Mouse (Mus musculus): Measurements from ENCODE around the gene Zfp553. TPM values are rescaled to one million over a fixed set of nuclear protein-coding genes. Genes with fewer than 3 reads are reported as not detected.

The Zfp553 gene
- polyA plus RNA-seq, 1 experiment from 2014 or later, result 82.0 TPM

- Histone ChIP-seq H3K4me3 (no peak overlapping the region), H3K9me3 (no peaks in the 10 kb centered on the region), H3K4me2 (replicated peaks) (no peak overlapping the region), H3K27me3 (no peaks in the 10 kb centered on the region), H3K9ac (replicated peaks) (no peak overlapping the region), H3K4me1 (no peaks in the 10 kb centered on the region), H3K27ac (replicated peaks) (no peak overlapping the region), H3K36me3 (peaks cover 23% of the 10 kb centered on the region; the same call in 1 of the 2 replicates)
- 89% methylated on average over 6 of the region's 6 CpGs for WGBS
- ATAC-seq (ENCODE audit: low FRiP score, low read depth), result no peak
Observed at GRCm38 (mm10) chr7:127224616-127225015, 8.2 kb upstream of the Zfp553 start.

GRCm38 (mm10) chr7:127225147-127225995 is 7.5 kb upstream of the Zfp553 start:
- Histone ChIP-seq H3K27ac (replicated peaks) (no peak overlapping the region), H3K36me3 (peaks cover 26% of the 10 kb centered on the region; the same call in 1 of the 2 replicates), H3K9me3 (no peaks in the 10 kb centered on the region), H3K27me3 (no peaks in the 10 kb centered on the region), H3K4me1 (peaks cover 7% of the 10 kb centered on the region), H3K4me3 (no peak overlapping the region), H3K4me2 (replicated peaks) (no peak overlapping the region), H3K9ac (replicated peaks) (no peak overlapping the region)
- ATAC-seq (ENCODE audit: low FRiP score, low read depth), result no peak
- 91% methylated on average over 11 of the region's 11 CpGs for WGBS

- no peak for ATAC-seq (ENCODE audit: low FRiP score, low read depth)
- Histone ChIP-seq H3K4me2 (replicated peaks) (no peak overlapping the region), H3K9me3 (no peaks in the 10 kb centered on the region), H3K27ac (replicated peaks) (no peak overlapping the region), H3K4me3 (no peak overlapping the region), H3K9ac (replicated peaks) (no peak overlapping the region), H3K36me3 (peaks cover 28% of the 10 kb centered on the region; the same call in 1 of the 2 replicates), H3K27me3 (no peaks in the 10 kb centered on the region), H3K4me1 (peaks cover 21% of the 10 kb centered on the region)
- 68% methylated on average over 4 of the region's 4 CpGs for WGBS
Observed at GRCm38 (mm10) chr7:127228615-127229303, 4.1 kb upstream of the Zfp553 start.

DNA sequence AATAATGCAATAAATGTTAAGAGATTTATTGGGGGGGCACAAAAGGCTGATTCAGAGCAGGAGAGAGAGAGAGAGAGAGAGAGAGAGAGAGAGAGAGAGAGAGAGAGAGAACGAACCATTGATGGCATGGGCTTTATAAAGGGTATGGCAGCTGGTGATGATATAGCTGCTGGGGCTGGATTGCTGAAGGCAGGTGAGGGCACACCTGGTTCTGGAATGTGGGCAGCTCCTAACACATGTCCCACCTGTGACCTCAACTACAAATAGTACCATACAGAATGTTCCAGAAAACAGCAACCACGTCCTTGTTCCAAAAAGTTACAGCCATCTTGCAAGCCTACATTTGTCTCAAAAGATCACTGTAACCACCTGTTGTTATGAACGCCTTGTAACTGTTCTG is 1.5 kb upstream of the Zfp553 start:
- Histone ChIP-seq H3K9me3 (no peaks in the 10 kb centered on the region), H3K27me3 (no peaks in the 10 kb centered on the region), H3K4me2 (replicated peaks) (peak overlapping the region; percentile 84), H3K4me3 (peak overlapping the region; percentile 91), H3K9ac (replicated peaks) (peak overlapping the region; percentile 94), H3K4me1 (peaks cover 31% of the 10 kb centered on the region), H3K27ac (replicated peaks) (peak overlapping the region; percentile 100), H3K36me3 (peaks cover 43% of the 10 kb centered on the region)
- no peak for ATAC-seq (ENCODE audit: low FRiP score, low read depth)
- 80% methylated on average over 3 of the region's 3 CpGs for WGBS

- H3K27me3 ChIP-seq, result no peaks in the 10 kb centered on the region
- peak overlapping the region; percentile 91 for H3K4me3 ChIP-seq
- H3K4me2 ChIP-seq (replicated peaks), result peak overlapping the region; percentile 84
- H3K9me3 ChIP-seq, result no peaks in the 10 kb centered on the region
- ATAC-seq (ENCODE audit: low FRiP score, low read depth), result no peak
- peak overlapping the region; percentile 100 for H3K27ac ChIP-seq (replicated peaks)
- peaks cover 49% of the 10 kb centered on the region for H3K36me3 ChIP-seq
- WGBS, result 8% methylated on average over 20 of the region's 20 CpGs
- peak overlapping the region; percentile 94 for H3K9ac ChIP-seq (replicated peaks)
- peaks cover 31% of the 10 kb centered on the region for H3K4me1 ChIP-seq
Observed at GRCm38 (mm10) chr7:127231826-127232621, 837 bp upstream of the Zfp553 start.

DNA sequence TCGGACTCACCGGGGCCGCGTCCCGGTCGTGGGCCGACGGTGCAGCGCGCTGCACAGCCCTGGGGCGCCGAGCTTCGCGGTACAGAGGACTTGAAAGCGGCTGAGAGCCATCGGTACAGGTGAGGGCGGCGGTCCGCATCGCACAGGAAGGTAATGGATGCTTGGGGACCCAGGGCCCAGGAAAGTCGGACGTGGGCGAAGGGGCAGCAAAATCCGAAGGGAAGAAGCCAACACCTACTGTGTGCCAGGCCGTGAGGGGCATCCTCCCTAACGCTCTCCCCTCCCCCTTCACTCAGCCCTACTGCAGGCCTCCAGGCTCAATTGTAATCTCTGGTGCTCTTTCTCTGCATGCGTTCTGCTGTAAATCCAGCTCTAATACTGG is 498 bp downstream of the Zfp553 start:
- Histone ChIP-seq H3K36me3 (peaks cover 57% of the 10 kb centered on the region), H3K4me1 (peaks cover 31% of the 10 kb centered on the region)
- under 1% methylated on average over 27 of the region's 27 CpGs for WGBS

DNA sequence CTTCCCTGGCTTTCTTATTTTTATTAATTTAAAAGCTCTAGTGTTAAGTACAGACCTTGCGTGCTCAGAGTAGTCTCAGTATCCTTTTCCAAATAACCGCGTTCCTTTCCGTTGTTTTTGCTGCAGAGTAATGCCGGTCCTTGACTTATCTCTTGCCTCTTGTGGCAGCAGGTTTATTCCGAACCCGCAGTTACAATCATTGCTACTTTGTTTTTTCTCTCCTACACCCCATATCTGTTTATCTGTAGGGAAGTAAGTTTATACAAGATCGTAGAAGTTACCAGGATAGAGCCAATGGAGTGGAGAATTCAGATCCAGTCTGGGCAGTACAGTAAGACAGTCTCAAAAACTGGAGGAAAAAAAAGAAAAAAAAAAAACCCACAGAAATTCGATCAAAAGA is 904 bp downstream of the Zfp553 start:
- peaks cover 31% of the 10 kb centered on the region for H3K4me1 ChIP-seq
- 6% methylated on average over 9 of the region's 9 CpGs for WGBS
- no peak for ATAC-seq (ENCODE audit: low FRiP score, low read depth)

More for the DNA sequence above, 498 bp downstream of the Zfp553 start:
- ATAC-seq (ENCODE audit: low FRiP score, low read depth), result peak; percentile 20
- no peaks in the 10 kb centered on the region for H3K27me3 ChIP-seq
- H3K4me2 ChIP-seq (replicated peaks), result peak overlapping the region; percentile 84
- H3K4me3 ChIP-seq, result peak overlapping the region; percentile 91
- H3K27ac ChIP-seq (replicated peaks), result peak overlapping the region; percentile 100
- H3K9me3 ChIP-seq, result no peaks in the 10 kb centered on the region
- peak overlapping the region; percentile 94 for H3K9ac ChIP-seq (replicated peaks)

GRCm38 (mm10) chr7:127234777-127235176 is 1.9 kb downstream of the Zfp553 start:
- peak overlapping the region; percentile 84 for H3K4me2 ChIP-seq (replicated peaks)
- H3K27ac ChIP-seq (replicated peaks), result no peak overlapping the region
- ATAC-seq (ENCODE audit: low FRiP score, low read depth), result no peak
- peaks cover 30% of the 10 kb centered on the region for H3K4me1 ChIP-seq
- H3K27me3 ChIP-seq, result no peaks in the 10 kb centered on the region
- 99% methylated on average over 2 of the region's 2 CpGs for WGBS
- peak overlapping the region; percentile 91 for H3K4me3 ChIP-seq
- H3K36me3 ChIP-seq, result peaks cover 58% of the 10 kb centered on the region
- H3K9me3 ChIP-seq, result no peaks in the 10 kb centered on the region
- no peak overlapping the region; the same call in 1 of the 2 replicates for H3K9ac ChIP-seq (replicated peaks)

More for the DNA sequence above, 904 bp downstream of the Zfp553 start:
- Histone ChIP-seq H3K4me2 (replicated peaks) (peak overlapping the region; percentile 84), H3K27me3 (no peaks in the 10 kb centered on the region), H3K9me3 (no peaks in the 10 kb centered on the region), H3K9ac (replicated peaks) (peak overlapping the region; percentile 94), H3K27ac (replicated peaks) (peak overlapping the region; percentile 100), H3K36me3 (peaks cover 59% of the 10 kb centered on the region), H3K4me3 (peak overlapping the region; percentile 91)

DNA sequence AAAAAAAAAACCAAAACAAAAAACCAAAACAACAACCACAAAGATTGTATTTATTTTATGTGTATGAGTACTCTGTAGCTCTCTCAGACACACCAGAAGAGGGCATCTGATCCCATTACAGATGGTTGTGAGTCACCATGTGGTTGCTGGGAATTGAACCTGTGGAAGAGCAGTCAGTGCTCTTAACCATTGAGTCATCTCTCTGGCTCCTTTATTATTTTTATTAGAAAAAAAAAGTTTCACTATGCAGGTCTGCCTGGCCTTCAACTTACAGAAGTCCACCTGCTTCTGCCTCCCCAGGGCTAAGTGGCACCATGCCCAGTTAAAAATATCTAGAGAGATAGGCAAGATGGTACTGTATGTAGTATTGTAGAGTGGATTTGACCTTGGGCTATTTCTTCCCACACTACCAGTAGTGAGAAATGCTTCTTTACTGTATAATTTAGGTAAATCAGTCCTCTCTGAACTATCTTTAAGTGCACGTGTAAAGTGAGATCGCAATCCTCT is 10.6 kb downstream of the Zfp553 start:
- 48% methylated on average over 2 of the region's 2 CpGs for WGBS
- Histone ChIP-seq H3K4me3 (peak overlapping the region; percentile 60), H3K36me3 (peaks cover 20% of the 10 kb centered on the region), H3K4me1 (peaks cover 28% of the 10 kb centered on the region), H3K9me3 (no peaks in the 10 kb centered on the region), H3K4me2 (replicated peaks) (peak overlapping the region; percentile 78), H3K9ac (replicated peaks) (peak overlapping the region; percentile 82), H3K27ac (replicated peaks) (peak overlapping the region; percentile 83), H3K27me3 (no peaks in the 10 kb centered on the region)
- ATAC-seq (ENCODE audit: low FRiP score, low read depth), result no peak

GRCm38 (mm10) chr7:127243870-127244657 is 11.2 kb downstream of the Zfp553 start, which contains the start of gene Zfp771:
Gene Zfp771 (plus strand): TSS chr7:127244274.
- Histone ChIP-seq H3K27ac (replicated peaks) (peak within 1 kb of the TSS; percentile 83), H3K4me3 (peak within 1 kb of the TSS; percentile 60), H3K9me3 (no peaks in the 10 kb centered on the region), H3K36me3 (peaks cover 14% of the 10 kb centered on the region), H3K27me3 (no peaks in the 10 kb centered on the region), H3K4me2 (replicated peaks) (peak within 1 kb of the TSS; percentile 78), H3K9ac (replicated peaks) (peak within 1 kb of the TSS; percentile 82), H3K4me1 (peaks cover 28% of the 10 kb centered on the region)
- 1% methylated on average over 39 of the region's 56 CpGs for WGBS
- ATAC-seq (ENCODE audit: low FRiP score, low read depth), result peak; percentile 97
